Mouse (Mus musculus) megakaryocyte, embryonic 14.5 days (primary cell): ENCODE measurements at regions not wholly inside any gene's neighbourhood (a gene's known extent, or its start where the extent isn't known, plus 50 kb on each side); places are given as distances from the start of the nearest gene placed in this dataset.

Experiments used
- H3K27me3 ChIP-seq: replicated peaks from 2 replicates; pipeline ENCODE3; 2012; ENCODE audit warnings: inconsistent platforms
- H3K36me3 ChIP-seq: replicated peaks from 2 replicates; pipeline ENCODE3; 2012; ENCODE audit warnings: low read length, inconsistent platforms, mixed read lengths
- H3K4me1 ChIP-seq: 2 replicates; pipeline ENCODE4 v1.6.1; 2012; ENCODE audit warnings: inconsistent platforms
- H3K4me3 ChIP-seq: replicated peaks from 2 replicates; pipeline ENCODE3; 2012; ENCODE audit warnings: moderate library complexity, mild to moderate bottlenecking, inconsistent platforms
- H3K9me3 ChIP-seq: 2 replicates; pipeline ENCODE4 v1.6.1; 2012; ENCODE audit warnings: inconsistent platforms
- FLI1 ChIP-seq: IDR thresholded peaks from 2 replicates; pipeline ENCODE4 v1.6.1; 2012; ENCODE audit warnings: low read length, inconsistent platforms, mixed read lengths
- GATA1 ChIP-seq: IDR thresholded peaks from 3 replicates; pipeline ENCODE4 v1.6.1; 2012; ENCODE audit warnings: mixed read lengths, low read length, inconsistent platforms, borderline replicate concordance

GRCm38 (mm10) chr14:71030164-71030880, 430.7 kb upstream of the Fam160b2 start:
- no peak for TF ChIP-seq FLI1
- no peak for TF ChIP-seq GATA1
- peaks cover 2% of the 10 kb centered on the region; the same call in 1 of the 2 replicates for H3K4me1 ChIP-seq
- H3K27me3 ChIP-seq: peaks cover 27% of the 10 kb centered on the region
- no peaks in the 10 kb centered on the region for H3K36me3 ChIP-seq
- no peak overlapping the region for H3K4me3 ChIP-seq
- H3K9me3 ChIP-seq: no peaks in the 10 kb centered on the region
